Mouse (Mus musculus) megakaryocyte, embryonic 14.5 days (primary cell): ENCODE results near the gene Rnf217.

ENCODE experiments used
- FLI1 ChIP-seq: IDR thresholded peaks from 2 replicates; pipeline ENCODE4 v1.6.1; 2012; ENCODE audit warnings: low read length, inconsistent platforms, mixed read lengths
- GATA1 ChIP-seq: IDR thresholded peaks from 3 replicates; pipeline ENCODE4 v1.6.1; 2012; ENCODE audit warnings: mixed read lengths, low read length, inconsistent platforms, borderline replicate concordance

GRCm38 (mm10) chr10:31551362-31551761, 57.6 kb downstream of the Rnf217 start:
- TF ChIP-seq FLI1: no peak
- no peak for TF ChIP-seq GATA1
